Mouse (Mus musculus): ENCODE results near the gene Gm10553. TPM values are rescaled to one million over a fixed set of nuclear protein-coding genes. Genes with fewer than 3 reads are reported as not detected.
"Not testable (repeated sequence)": the region's sequence is repeated elsewhere in the genome, so short reads cannot be mapped to it uniquely, and the experiment has no call there.

Gene Gm10553
- total RNA-seq (2021): not detected

DNA sequence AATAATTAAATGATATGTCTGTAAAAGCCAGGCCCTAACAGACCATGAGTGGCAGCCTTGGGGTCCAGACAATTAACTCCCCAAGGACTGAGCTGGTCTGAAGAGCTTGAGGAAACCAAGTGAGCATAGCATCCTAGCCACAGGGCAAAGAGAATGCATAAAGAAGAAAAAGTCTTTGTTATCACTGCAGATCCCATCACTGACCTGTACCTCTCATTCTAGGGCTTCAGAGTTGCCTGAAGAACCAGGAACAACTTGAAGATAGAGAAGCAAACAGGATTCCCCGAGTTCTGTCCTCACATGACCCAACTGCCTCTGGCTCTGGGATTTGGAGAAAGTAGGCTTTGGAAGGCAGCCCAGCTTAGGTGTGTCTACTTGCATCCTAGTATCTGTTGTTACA, at the start of gene Gm10553:
Gene Gm10553 (plus strand): TSS at position 301 of the 400 bp plus-strand sequence.
- DNase-seq (ENCODE audit: low spot score in 2 of 2); intact Hi-C loops (cut with DNase I): not testable (repeated sequence)

DNA sequence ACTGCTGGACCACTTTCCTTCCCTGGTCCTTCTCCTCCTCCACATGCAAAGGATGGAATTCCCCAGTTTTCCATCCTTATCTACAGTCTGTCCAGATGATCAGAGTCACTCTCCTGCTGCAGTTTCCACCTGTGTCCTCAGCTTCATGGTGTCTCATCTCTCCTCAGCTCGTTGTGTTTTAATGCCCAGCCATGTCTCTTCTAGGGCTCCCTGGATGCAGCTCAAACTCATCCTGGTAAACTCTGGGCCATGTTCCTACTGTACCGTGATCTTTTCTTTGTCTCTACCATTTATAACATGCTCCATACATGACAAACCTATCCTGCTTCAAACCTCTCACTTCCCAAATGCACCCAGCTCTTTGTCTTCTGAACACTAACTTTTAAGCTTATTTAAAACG, 28.3 kb upstream of the Gm10553 start:
- DNase-seq (ENCODE audit: low spot score in 2 of 2); intact Hi-C loops (cut with DNase I): not testable (repeated sequence)

DNA sequence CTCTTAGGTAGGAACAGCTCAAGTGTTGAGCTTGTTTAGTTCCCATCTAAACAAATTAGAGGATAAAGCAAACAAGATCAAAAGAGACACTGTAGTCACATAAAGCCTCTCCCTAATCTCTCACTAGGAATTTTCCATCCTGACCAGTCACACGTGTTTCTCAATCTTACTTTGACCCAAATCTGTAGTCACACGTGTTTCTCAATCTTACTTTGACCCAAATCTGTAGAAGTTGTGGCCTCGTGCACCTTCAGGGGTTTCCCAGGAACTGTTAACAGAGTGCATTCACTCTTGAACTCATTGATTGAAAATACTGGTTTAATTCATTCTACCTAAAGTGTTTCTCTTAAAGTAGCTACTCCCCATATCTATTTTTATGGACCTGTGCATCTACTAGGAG, 26.9 kb upstream of the Gm10553 start:
- DNase-seq (ENCODE audit: low spot score in 2 of 2); intact Hi-C loops (cut with DNase I): not testable (repeated sequence)

DNA sequence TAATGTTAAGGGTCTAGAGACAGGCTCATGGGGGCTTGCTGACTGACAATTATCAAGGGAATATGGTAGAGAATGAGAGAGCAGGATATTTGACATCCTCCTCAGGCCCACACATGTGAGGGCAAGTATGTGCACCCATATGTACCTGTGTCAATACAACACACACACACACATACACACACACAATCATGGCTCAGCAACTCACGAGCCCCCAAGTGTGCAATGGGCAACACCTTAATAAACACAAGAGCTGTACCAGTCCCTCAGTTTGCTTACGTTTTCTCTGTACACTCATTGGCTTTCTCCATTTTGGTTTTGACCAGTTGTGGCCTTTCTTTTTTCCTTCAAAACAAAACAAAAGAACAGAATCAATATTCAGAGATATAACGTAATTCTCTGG, 15.2 kb upstream of the Gm10553 start:
- DNase-seq (ENCODE audit: low spot score in 2 of 2): not testable (repeated sequence)

DNA sequence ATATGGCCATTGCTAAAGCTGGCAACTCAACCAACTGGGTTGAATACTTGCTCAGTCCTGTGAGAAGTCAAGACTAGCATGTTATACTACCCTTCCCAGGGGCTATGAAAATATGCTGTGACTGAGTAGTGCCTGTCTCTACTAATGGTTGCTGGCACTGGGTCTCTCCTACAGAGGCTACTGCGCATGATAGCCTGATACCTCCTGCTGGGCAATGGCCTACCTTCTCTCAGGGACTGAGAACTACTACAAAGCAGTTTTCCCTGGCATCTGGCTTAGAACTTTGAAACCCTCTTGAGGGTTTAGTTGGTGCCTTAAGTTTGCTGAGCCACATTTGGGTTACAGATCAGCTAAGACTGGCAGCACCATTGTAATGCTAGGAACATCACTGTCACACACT, 13.8 kb upstream of the Gm10553 start:
- intact Hi-C loops (cut with DNase I); DNase-seq (ENCODE audit: low spot score in 2 of 2): not testable (repeated sequence)

More for the DNA sequence above, 15.2 kb upstream of the Gm10553 start:
- intact Hi-C loops (cut with DNase I): not testable (repeated sequence)

DNA sequence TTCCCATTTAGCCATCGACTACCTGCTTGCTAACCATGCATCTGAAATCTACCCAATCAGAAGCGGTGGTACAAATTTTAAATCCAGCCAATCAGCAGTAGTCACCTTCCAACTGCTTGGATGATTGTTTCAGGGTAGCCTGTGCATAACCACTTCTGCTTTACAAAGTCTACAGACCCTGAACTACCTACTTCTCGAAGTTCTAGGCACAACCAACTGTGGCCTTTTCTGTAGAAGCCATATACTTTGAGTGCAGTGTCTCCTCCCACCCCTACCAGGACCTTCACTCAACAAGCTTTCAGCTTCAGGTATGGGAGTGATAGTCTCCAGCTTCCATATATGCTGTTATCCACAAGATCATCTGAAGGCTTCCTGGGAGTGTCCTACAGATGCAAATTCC, 7.8 kb upstream of the Gm10553 start:
- DNase-seq (ENCODE audit: low spot score in 2 of 2); intact Hi-C loops (cut with DNase I): not testable (repeated sequence)

DNA sequence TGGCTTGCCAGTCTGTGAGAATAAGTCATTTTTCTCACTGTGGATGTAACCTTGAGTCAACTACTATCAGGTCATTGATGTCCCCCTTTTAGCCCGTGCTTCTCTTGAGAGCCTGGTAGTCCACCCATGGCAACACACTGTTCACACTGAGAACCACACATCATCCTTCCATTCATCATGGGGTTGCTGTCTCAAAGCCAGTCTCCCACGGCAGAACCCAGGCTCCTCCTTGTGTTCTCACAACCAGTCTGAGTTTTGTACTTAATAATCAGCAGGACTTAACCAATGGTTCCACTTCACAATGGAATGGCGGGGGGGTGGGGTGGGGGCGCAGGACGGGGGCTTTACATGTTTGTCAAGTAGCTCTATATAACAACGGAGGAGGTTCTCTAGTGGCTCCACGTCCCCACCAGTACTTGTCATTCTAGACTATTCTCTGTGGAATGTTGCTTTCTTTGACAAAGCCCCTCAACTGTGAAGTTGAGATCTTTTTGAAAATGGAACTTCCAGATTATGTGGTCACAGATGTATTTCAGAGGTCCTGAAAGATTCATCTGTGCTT, 6.9 kb upstream of the Gm10553 start:
- DNase-seq (ENCODE audit: low spot score in 2 of 2); intact Hi-C loops (cut with DNase I): not testable (repeated sequence)

DNA sequence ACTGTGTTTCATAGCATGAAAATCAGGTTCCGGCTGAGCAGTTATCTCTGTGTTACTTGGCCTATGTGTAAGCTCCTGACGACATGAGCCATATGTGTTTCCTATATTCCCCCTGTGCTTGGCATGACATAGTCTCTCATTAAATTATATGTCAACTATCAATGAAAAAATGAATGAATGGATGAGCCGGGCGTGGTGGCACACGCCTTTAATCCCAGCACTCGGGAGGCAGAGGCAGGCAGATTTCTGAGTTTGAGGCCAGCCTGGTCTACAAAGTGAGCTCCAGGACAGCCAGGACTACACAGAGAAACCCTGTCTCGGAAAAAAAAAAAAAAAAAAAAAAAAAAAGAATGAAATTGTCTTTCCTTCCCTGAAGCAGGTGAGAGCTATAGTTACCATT, 883 bp upstream of the Gm10553 start:
- intact Hi-C loops (cut with DNase I); DNase-seq (ENCODE audit: low spot score in 2 of 2): not testable (repeated sequence)

DNA sequence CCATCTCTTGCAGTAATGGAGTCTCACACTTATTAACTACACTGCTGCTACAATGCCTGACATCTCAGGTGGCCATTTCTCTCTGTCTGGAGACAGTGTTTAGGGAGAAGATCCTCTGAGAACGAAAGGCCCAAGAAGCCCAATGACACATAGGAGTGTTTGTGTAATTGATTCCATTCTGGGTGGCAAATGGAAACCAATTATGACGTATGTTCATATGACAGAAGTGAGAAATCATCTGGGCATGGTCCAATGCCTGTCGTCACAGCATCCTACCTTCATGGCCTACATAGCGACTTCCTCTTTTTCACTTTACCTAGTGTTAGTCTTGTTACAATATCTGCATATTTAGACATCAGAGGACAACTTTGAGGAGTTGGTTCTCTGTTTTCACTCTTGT, 1.8 kb downstream of the Gm10553 start:
- DNase-seq (ENCODE audit: low spot score in 2 of 2); intact Hi-C loops (cut with DNase I): not testable (repeated sequence)

DNA sequence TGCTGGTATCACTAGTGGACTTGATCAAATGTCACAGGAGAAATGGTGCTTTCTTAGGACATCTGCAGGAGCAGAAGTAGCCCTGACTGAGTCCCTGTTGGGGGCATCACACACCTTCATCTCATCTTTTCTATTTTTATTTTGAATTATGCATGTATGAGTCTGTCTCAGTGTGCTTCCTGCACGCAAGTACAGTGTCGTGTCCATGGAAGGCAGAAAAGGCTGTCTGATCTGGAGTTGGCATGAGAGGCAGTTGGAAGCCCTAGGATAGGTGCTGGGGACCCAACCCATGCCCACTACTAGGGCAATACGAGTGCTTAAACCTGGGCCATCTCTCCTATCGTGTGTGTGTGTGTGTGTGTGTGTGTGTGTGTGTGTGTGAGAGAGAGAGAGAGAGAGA, 5.4 kb downstream of the Gm10553 start:
- DNase-seq (ENCODE audit: low spot score in 2 of 2); intact Hi-C loops (cut with DNase I): not testable (repeated sequence)

DNA sequence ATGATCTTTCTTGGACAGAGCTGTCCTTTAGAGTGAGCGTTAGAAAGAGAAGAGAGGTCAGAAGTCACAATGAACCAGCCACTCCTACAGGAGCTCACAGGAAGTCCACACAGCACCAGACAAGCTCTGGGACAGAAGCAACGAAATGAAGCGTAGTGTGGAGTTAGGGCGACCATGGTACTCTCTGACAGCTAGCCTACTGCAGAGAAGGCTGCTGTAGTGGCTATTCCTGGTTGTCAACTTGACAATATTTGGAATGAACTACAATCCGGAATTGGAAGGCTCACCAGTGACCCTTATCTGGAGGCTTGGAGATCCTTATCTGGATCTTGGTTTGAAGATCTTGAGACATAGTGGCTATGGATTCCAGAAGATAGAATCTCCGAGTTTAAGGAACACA, 6.0 kb downstream of the Gm10553 start:
- DNase-seq (ENCODE audit: low spot score in 2 of 2); intact Hi-C loops (cut with DNase I): not testable (repeated sequence)

DNA sequence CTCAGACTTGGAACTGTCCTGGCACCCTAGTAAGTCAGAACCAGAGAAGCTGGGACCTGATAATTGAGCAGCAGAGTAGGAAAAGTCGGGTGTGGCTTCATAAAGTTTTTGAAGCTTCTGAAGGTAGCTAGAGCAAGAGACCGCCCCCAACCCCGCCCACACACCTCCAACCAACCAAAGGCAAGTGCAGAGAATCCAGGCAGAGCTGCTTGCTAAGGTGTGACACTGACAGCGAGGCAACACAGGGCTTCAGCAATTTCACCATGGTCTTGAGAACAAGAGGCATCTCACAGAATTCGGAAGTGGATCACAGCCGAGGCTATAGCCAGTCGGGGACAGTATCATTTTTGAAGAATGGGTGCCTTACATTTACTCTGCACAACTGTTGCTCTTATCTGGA, 9.8 kb downstream of the Gm10553 start, which contains the start of gene A530032D15Rik:
Gene A530032D15Rik (minus strand): TSS at position 101 of the 400 bp plus-strand sequence.
- intact Hi-C loops (cut with DNase I); DNase-seq (ENCODE audit: low spot score in 2 of 2): not testable (repeated sequence)

DNA sequence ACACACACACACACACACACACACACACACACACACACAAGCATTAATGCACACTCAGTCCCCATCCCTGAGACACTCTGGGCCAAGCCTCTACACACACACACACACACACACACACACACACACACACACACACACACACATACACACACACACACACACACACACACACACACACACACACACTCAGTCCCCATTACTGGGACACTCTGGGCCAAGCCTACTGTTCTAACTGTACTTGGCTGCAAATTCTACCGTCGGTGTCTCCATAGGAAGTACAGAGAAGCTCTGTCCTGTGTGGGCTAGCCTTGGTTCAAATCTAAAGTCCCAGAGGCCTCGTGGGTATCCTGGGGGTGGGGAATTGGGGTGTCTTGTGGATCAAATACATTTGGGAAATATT, 10.9 kb downstream of the Gm10553 start:
- intact Hi-C loops (cut with DNase I); DNase-seq (ENCODE audit: low spot score in 2 of 2): not testable (repeated sequence)

DNA sequence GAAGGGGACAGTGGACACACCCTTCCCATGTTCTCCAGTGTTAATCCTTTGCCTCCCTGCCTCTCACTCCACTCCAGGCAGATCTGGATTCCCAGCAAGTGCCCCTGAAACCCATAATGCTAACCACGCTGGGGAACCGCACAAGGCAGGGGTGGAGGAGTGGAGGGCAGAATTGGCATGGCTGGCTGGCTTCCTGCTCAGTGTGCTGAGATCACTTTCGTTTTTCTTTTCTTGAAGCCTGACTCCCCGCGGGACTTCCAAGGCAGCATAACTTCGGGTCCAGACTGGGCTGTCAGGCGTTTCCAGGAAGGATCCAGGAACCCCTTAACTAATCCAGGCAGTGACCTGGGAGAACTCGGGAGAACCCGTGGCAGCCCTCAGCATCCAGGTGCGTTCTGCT, 11.6 kb downstream of the Gm10553 start:
- intact Hi-C loops (cut with DNase I): not testable (repeated sequence)
- peak in 1 of 2 experiments; percentile 10 for DNase-seq (ENCODE audit: low spot score in 2 of 2)

DNA sequence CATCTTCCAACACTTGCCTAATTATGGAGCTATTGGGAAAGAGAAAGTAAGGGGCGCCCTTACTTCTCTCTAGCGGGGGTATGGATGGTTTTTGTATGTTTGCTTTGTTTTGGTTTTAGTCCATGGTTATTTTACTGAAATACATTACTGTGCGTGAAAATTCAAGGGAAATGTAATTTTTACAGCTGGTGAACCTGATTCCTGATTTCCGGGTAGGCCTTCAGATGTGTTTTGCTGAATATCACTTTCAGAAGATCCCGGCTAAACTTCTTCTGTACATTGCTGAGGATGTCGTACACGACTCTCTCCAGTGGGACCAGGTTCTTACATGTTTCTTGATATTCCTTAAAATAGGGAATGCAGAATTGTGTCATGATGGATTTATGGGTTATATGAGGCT, 12.3 kb downstream of the Gm10553 start:
- DNase-seq (ENCODE audit: low spot score in 2 of 2); intact Hi-C loops (cut with DNase I): not testable (repeated sequence)

DNA sequence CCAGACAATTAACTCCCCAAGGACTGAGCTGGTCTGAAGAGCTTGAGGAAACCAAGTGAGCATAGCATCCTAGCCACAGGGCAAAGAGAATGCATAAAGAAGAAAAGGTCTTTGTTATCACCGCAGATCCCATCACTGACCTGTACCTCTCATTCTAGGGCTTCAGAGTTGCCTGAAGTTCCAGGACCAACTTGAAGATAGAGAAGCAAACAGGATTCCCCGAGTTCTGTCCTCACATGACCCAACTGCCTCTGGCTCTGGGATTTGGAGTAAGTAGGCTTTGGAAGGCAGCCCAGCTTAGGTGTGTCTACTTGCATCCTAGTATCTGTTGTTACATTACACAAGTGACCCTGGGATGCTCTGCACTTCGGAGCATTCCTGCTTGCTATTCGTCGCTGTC, 12.9 kb downstream of the Gm10553 start:
- DNase-seq (ENCODE audit: low spot score in 2 of 2); intact Hi-C loops (cut with DNase I): not testable (repeated sequence)

DNA sequence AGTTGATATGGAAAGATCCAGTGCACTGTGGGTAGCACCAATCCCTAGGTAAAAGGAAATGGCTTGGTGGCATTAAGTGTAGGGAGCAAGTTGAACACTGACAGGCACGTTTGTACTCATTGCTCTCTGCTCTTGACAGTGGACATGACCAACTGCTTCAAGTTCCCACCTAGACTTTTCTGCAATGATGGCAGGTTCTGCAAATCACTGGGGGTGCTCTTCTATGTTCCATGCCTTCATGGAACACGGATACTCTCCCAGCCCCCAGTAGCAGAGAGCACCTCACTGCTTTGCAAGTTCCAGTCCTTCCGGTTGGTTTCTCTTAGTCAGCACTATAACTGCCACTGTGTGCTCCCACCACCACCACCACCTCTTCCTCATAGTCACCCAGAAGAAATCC, 14.1 kb downstream of the Gm10553 start:
- DNase-seq (ENCODE audit: low spot score in 2 of 2); intact Hi-C loops (cut with DNase I): not testable (repeated sequence)

DNA sequence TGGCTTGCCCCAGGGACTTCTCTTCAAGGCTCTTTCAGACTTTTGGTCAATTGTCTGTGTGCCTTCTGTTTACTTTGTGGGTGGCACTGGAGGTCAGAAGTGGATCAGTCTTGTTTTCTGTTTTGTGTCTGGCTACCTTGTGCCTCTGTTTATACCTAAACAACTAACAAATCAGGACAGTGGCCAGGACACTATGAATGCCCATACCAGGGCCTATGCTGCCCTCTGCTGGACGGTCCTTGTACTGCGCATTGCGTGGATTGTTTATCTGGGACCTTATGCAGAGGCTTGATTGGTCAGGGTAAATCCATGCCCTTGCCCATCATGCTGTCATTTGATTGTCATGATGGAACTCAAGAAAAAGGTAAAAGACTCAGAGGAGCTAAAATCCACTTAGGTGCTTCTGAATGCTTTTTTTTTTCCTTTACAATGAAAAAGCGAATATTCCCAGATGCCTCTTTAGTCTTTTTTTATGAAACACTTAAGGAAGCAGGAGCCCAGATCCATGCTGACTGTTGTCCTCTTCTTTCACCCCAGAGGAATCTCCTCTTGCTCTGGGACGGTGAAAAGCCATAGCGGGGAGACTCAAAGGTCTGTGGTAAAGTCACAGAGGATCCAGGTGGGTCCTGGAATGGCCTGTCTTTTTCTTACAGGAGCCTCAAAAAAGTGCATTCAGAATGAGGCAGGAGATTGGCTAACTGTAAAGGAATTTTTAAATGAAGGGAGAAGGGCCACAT, 14.9 kb downstream of the Gm10553 start:
- intact Hi-C loops (cut with DNase I): not testable (repeated sequence)
- DNase-seq (ENCODE audit: low spot score in 2 of 2): peak; percentile 17 to 46

DNA sequence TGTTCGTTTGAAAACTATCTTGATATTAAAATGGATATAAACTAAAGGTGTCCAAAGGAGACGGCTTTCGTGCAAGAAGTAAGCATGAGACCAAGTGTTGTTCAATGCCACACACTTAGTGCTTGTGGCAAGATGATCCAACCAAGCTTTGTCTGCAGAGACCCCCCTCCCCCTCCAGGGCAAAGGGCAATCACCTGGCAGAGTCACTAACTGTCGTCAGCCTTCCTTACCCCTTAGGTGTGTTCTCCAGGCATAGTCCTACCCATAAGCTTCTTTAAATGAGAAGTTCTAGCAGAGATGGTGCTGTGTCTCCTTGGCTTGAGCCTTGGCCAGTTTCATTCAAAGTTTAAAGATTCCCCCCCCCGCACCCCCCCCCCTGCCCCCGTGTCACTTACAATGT, 17.6 kb downstream of the Gm10553 start:
- DNase-seq (ENCODE audit: low spot score in 2 of 2); intact Hi-C loops (cut with DNase I): not testable (repeated sequence)

DNA sequence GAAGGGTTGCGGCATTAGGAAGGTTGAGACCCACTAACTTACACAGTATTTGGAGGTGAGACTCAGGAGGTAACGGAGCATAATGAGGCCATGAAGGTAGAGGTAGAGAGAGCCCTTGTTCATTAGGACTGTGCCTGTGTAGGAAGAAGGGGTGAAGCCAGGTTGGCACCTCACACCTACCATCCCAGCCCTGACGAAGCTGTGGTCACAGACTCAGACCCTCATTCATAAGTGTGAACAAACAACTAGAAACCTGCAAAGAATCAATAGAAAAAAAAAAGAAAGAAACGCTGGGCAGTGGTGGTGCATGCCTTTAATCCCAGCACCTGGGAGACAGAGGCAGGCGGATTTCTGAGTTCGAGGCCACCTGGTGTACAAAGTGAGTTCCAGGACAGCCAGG, 18.4 kb downstream of the Gm10553 start:
- DNase-seq (ENCODE audit: low spot score in 2 of 2); intact Hi-C loops (cut with DNase I): not testable (repeated sequence)

DNA sequence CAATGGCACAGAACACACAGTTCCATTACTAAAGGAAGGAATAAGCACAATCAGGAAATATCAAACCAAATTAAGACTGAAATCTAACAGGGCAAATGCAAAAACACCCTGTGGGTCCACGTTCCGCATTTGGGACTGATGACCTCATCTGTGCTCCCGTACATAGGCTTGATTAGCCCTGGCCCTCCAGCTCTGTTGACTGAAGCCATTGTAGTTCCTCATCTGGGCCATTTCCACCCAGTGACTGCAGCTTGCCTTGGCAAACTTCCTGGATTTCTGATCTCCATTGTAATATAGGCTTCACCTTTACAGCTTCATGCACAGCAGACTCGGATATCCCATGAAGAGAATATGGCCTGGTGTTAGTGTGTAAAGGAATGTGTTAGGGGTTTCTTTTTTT, 21.9 kb downstream of the Gm10553 start:
- DNase-seq (ENCODE audit: low spot score in 2 of 2); intact Hi-C loops (cut with DNase I): not testable (repeated sequence)
